Mouse (Mus musculus): ENCODE measurements at regions not wholly inside any gene's neighbourhood (a gene's known extent, or its start where the extent isn't known, plus 50 kb on each side); places are given as distances from the start of the nearest gene placed in this dataset.

- TF ChIP-seq POLR2A (IDR thresholded peaks at IDR 0.05; ENCODE audit: extremely low read depth, insufficient read depth, low read length) (no peak), CTCF (IDR thresholded peaks at IDR 0.05; ENCODE audit: extremely low read depth, insufficient read depth, low read length) (no peak)
Measured at GRCm38 (mm10) chr2:107202474-107202858, 88.0 kb upstream of the Kcna4 start.
